Mouse (Mus musculus) cerebellum, adult 2 months (tissue): ENCODE measurements around the gene Prok2. TPM values are rescaled to one million over a fixed set of nuclear protein-coding genes. Genes with fewer than 3 reads are reported as not detected.
A peak's percentile ranks its signal among the peaks of the same experiment; 100 is the strongest.

Source experiments
- DNase-seq, 2 experiments: peaks; one replicate each; pipeline ENCODE4 v3.0.0; 2021
- H3K27ac ChIP-seq: fragments of 200-500 bp; 2 replicates; pipeline ENCODE4 v1.5.1; 2012; ENCODE audit warnings: low read length, control low read depth, inconsistent platforms; ENCODE audit not compliant: insufficient read depth
- H3K27me3 ChIP-seq: fragments of 200-500 bp; 2 replicates; pipeline ENCODE4 v1.6.1; 2012; ENCODE audit warnings: inconsistent platforms, mild to moderate bottlenecking, low read length, moderate library complexity; ENCODE audit not compliant: control insufficient read depth, insufficient read depth
- H3K4me1 ChIP-seq: fragments of 200-500 bp; 2 replicates; pipeline ENCODE4 v1.6.1; 2011; ENCODE audit warnings: low read length; ENCODE audit not compliant: control insufficient read depth, insufficient read depth
- H3K4me3 ChIP-seq: fragments of 200-500 bp; replicated peaks from 2 replicates; pipeline ENCODE3; 2011; ENCODE audit warnings: mild to moderate bottlenecking, low read depth, low read length, control low read depth; ENCODE audit not compliant: insufficient read depth
- CTCF ChIP-seq: fragments of 200-500 bp; IDR thresholded peaks from 2 replicates; pipeline ENCODE4 v1.5.1; 2011; ENCODE audit warnings: low read depth, mild to moderate bottlenecking, control low read depth, low read length, moderate library complexity, borderline replicate concordance; ENCODE audit not compliant: insufficient read depth
- POLR2A ChIP-seq: fragments of 200-500 bp; IDR thresholded peaks from 2 replicates; pipeline ENCODE4 v1.6.1; 2011; ENCODE audit warnings: low read length, control low read depth, borderline replicate concordance; ENCODE audit not compliant: insufficient read depth
- WGBS: fragments of 180-500 bp; shearing (Covaris S2); methylation state at CpG from one replicate; pipeline ENCODE4 v1.1.7; 2018; 5-methylcytosine and 5-hydroxymethylcytosine counted together
- polyA plus RNA-seq: library from polyadenylated mRNA; depleted of rRNA; stranded (reverse); fragments of >200 nt; gene quantifications from 2 replicates; pipeline ENCODE4 v1.2.3, GENCODE M21; 2012; rRNA removed

Gene Prok2
- polyA plus RNA-seq, 1 experiment, result not detected

- Histone ChIP-seq H3K4me3 (no peak overlapping the region), H3K4me1 (peaks cover 17% of the 10 kb centered on the region), H3K27ac (no peak overlapping the region), H3K27me3 (no peaks in the 10 kb centered on the region)
- TF ChIP-seq CTCF (no peak), POLR2A (no peak)
- no peak for DNase-seq
- 80% methylated on average over 3 of the region's 3 CpGs for WGBS
These were observed 54.4 kb downstream of the Prok2 start for GRCm38 (mm10) chr6:99671768-99672167.

- no peak overlapping the region for H3K27ac ChIP-seq
- H3K27me3 ChIP-seq, result no peaks in the 10 kb centered on the region
- TF ChIP-seq POLR2A (no peak), CTCF (peak; percentile 74)
- DNase-seq, result peak; percentile 69 to 72
- WGBS, result 31% methylated on average over 7 of the region's 7 CpGs
- H3K4me3 ChIP-seq, result no peak overlapping the region
- peaks cover 17% of the 10 kb centered on the region for H3K4me1 ChIP-seq
These were observed 55.6 kb downstream of the Prok2 start for GRCm38 (mm10) chr6:99670481-99671119.

GRCm38 (mm10) chr6:99669481-99670325, 56.5 kb downstream of the Prok2 start:
- H3K4me1 ChIP-seq, result peaks cover 18% of the 10 kb centered on the region
- peak; percentile 41 to 44 for DNase-seq
- no peak overlapping the region for H3K27ac ChIP-seq
- no peak overlapping the region for H3K4me3 ChIP-seq
- 46% methylated on average over 5 of the region's 5 CpGs for WGBS
- H3K27me3 ChIP-seq, result no peaks in the 10 kb centered on the region
- TF ChIP-seq CTCF (no peak), POLR2A (no peak)

- TF ChIP-seq POLR2A, result no peak
- no peak for TF ChIP-seq CTCF
- Histone ChIP-seq H3K27ac (peak overlapping the region; percentile 94), H3K27me3 (no peaks in the 10 kb centered on the region), H3K4me3 (peak overlapping the region; percentile 79), H3K4me1 (peaks cover 28% of the 10 kb centered on the region)
- no peak for DNase-seq
- 18% methylated on average over 8 of the region's 8 CpGs for WGBS
These were observed 58.9 kb downstream of the Prok2 start for GRCm38 (mm10) chr6:99667290-99667689.

- peak; percentile 93 to 95 for DNase-seq
- no peaks in the 10 kb centered on the region for H3K27me3 ChIP-seq
- peak within 1 kb of the TSS; percentile 87 for H3K4me3 ChIP-seq
- peaks cover 28% of the 10 kb centered on the region for H3K4me1 ChIP-seq
- 1% methylated on average over 72 of the region's 75 CpGs for WGBS
- peak; percentile 70; the same call in 1 of the 2 replicates for TF ChIP-seq POLR2A
- TF ChIP-seq CTCF, result peak; percentile 3; the same call in 1 of the 2 replicates
- H3K27ac ChIP-seq, result peak within 1 kb of the TSS; percentile 94
These were observed 59.6 kb downstream of the Prok2 start, which contains the start of the genes Eif4e3 and Gm20696 for GRCm38 (mm10) chr6:99666318-99667171. Gene Eif4e3 (minus strand): TSS chr6:99666771. Gene Gm20696 (minus strand): TSS chr6:99666797.

- peak overlapping the region; percentile 91 for H3K27ac ChIP-seq
- 19% methylated on average over 16 of the region's 16 CpGs for WGBS
- no peaks in the 10 kb centered on the region for H3K27me3 ChIP-seq
- H3K4me1 ChIP-seq, result peaks cover 28% of the 10 kb centered on the region
- TF ChIP-seq CTCF (no peak), POLR2A (no peak)
- no peak for DNase-seq
- H3K4me3 ChIP-seq, result peak overlapping the region; percentile 87
These were observed 60.5 kb downstream of the Prok2 start for GRCm38 (mm10) chr6:99665457-99666317.

- DNase-seq, result no peak
- H3K4me1 ChIP-seq, result peaks cover 27% of the 10 kb centered on the region
- no peaks in the 10 kb centered on the region for H3K27me3 ChIP-seq
- no peak overlapping the region for H3K27ac ChIP-seq
- no peak overlapping the region for H3K4me3 ChIP-seq
- TF ChIP-seq POLR2A (no peak), CTCF (no peak)
- WGBS, result 73% methylated on average over 8 of the region's 8 CpGs
These were observed 63.0 kb downstream of the Prok2 start for GRCm38 (mm10) chr6:99663232-99663631.

Other genes starting within 250 kb of the Prok2 start
- gene Foxp1, start 203.7 kb downstream of the Prok2 start, polyA plus RNA-seq, result 21.0 and 22.0 TPM in 2 replicates
- 16.0 and 17.0 TPM in 2 replicates for gene Eif4e3, start 59.6 kb downstream of the Prok2 start, polyA plus RNA-seq
- gene Gm20696, start 59.6 kb downstream of the Prok2 start, polyA plus RNA-seq, result 2.5 and 2.8 TPM in 2 replicates
- 10.0 and 10.4 TPM in 2 replicates for gene Gpr27, start 33.7 kb downstream of the Prok2 start, polyA plus RNA-seq